Mouse (Mus musculus) gonadal fat pad, adult 2 months (tissue): Measurements from ENCODE around the gene Tcam1. TPM values are rescaled to one million over a fixed set of nuclear protein-coding genes. Genes with fewer than 3 reads are reported as not detected.

Experiments
- DNase-seq: peaks from one replicate; pipeline ENCODE4 v3.0.0-alpha.2; 2012; ENCODE audit warnings: low read depth
- polyA plus RNA-seq: library from polyadenylated mRNA; depleted of rRNA; stranded (reverse); fragments of >200 nt; gene quantifications from 2 replicates; pipeline ENCODE4 v1.2.3, GENCODE M21; 2012; rRNA removed

Tcam1 gene
- polyA plus RNA-seq, 1 experiment: 0.45 TPM

GRCm38 (mm10) chr11:106318406-106319366, 42.2 kb downstream of the Tcam1 start:
- no peak for DNase-seq

GRCm38 (mm10) chr11:106324858-106325257, 48.4 kb downstream of the Tcam1 start:
- DNase-seq: no peak

- no peak for DNase-seq
Observed at GRCm38 (mm10) chr11:106325566-106326206, 49.2 kb downstream of the Tcam1 start.

DNA sequence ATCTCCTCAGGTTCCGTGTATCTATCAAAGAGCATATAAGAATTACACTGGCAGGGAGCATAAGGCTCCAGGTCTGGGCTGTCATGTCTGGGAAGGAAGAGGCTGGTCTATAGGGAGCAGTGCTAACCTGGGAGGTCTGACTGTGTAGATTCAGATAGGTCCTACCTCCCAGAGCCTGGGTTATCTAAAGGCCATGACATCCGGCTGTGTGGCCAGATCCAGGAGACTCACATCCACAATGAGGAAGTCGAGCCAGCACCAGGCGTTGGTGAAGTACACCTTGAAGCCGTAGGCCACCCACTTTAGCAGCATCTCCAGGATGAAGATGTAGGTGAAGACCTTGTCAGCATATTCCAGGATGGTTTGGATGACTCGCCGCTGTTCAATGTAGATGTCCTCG, 50.0 kb downstream of the Tcam1 start:
- no peak for DNase-seq

- DNase-seq: no peak
Observed at GRCm38 (mm10) chr11:106328521-106328920, 52.0 kb downstream of the Tcam1 start.

- no peak for DNase-seq
Observed at GRCm38 (mm10) chr11:106329128-106329527, 52.7 kb downstream of the Tcam1 start.

DNA sequence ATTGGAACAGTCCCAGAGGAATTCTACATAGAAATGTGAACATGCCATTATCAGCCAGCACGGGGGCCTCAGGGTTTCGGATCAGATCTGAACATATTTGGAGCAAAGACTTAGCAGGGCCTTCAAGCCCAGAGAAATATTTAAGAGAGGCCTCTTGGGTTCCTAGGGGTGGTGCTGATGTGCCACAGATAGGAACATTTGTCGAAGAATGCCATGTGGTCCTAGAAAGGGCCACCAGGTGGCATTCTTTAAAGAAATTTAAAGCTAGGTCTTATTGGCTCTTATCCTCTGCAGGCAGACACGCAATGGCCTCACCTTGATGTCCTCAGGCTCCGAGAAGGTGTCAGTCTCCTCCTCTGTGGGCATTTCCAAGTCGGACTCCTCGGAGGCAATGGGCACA, 53.2 kb downstream of the Tcam1 start:
- no peak for DNase-seq

- no peak for DNase-seq
Observed at GRCm38 (mm10) chr11:106332458-106332857, 56.0 kb downstream of the Tcam1 start.

DNA sequence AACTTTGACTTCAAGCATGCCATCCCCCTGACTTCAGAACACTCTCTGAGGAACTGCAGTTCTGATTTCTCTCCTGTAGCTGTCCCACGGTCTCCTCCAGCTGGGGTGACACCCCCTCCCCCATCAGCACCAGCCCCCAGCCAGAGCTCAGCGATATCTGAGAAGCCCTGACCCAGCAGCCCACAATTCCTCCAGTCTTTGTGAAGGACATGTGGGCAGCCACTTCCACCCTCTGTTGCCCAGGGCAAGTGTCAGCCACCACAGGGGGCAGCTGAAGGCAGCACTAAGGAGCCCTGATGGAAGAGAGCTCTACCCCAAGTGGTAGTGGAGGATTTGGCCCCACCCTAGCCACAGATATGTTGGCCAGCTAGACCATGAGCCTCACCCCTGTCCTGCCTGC, 57.6 kb downstream of the Tcam1 start:
- DNase-seq: no peak

GRCm38 (mm10) chr11:106338029-106338428, 61.6 kb downstream of the Tcam1 start:
- no peak for DNase-seq

Other genes with a start within 250 kb of the Tcam1 start
- 39.8 and 48.9 TPM in 2 replicates for gene Dcaf7, start 239.8 kb upstream of the Tcam1 start, polyA plus RNA-seq
- gene Taco1, start 210.6 kb upstream of the Tcam1 start, polyA plus RNA-seq: 11.1 and 11.5 TPM in 2 replicates
- 40.4 and 48.1 TPM in 2 replicates for gene Map3k3, start 192.1 kb upstream of the Tcam1 start, polyA plus RNA-seq
- gene Gm10840, start 115.8 kb upstream of the Tcam1 start, polyA plus RNA-seq: 2.0 TPM in 1 of 2 replicates, not detected in the other
- gene Limd2, start 115.8 kb upstream of the Tcam1 start, polyA plus RNA-seq: 32.5 and 36.3 TPM in 2 replicates
- 35.8 and 38.6 TPM in 2 replicates for gene Strada, start 74.5 kb upstream of the Tcam1 start, polyA plus RNA-seq
- gene Ccdc47, start 60.3 kb upstream of the Tcam1 start, polyA plus RNA-seq: 17.7 and 19.2 TPM in 2 replicates
- 14.3 and 16.8 TPM in 2 replicates for gene Ddx42, start 59.7 kb upstream of the Tcam1 start, polyA plus RNA-seq
- 24.3 and 30.3 TPM in 2 replicates for gene Ftsj3, start 20.6 kb upstream of the Tcam1 start, polyA plus RNA-seq
- 64.0 and 70.2 TPM in 2 replicates for gene Psmc5, start 20.5 kb upstream of the Tcam1 start, polyA plus RNA-seq
- gene Smarcd2, start 3.7 kb upstream of the Tcam1 start, polyA plus RNA-seq: 115 and 116 TPM in 2 replicates
- gene Gh, start 25.2 kb downstream of the Tcam1 start, polyA plus RNA-seq: not detected in 2 replicates
- gene Cd79b, start 38.1 kb downstream of the Tcam1 start, polyA plus RNA-seq: 3.2 and 3.8 TPM in 2 replicates
- 0.36 and 0.60 TPM in 2 replicates for gene Scn4a, start 76.6 kb downstream of the Tcam1 start, polyA plus RNA-seq
- gene Prr29, start 88.8 kb downstream of the Tcam1 start, polyA plus RNA-seq: 5.3 and 11.3 TPM in 2 replicates
- 27.4 and 41.4 TPM in 2 replicates for gene Icam2, start 111.4 kb downstream of the Tcam1 start, polyA plus RNA-seq
- 52.6 and 66.8 TPM in 2 replicates for gene Ern1, start 211.2 kb downstream of the Tcam1 start, polyA plus RNA-seq